Mouse (Mus musculus) WW6 (cell line): ENCODE measurements around the gene Ugt1a8.

Experiments
- DNase-seq: peaks from one replicate; pipeline ENCODE4 v3.0.0-alpha.2; 2013; ENCODE audit warnings: low read depth, low spot score

Gene Ugt1a8

GRCm38 (mm10) chr1:88258881-88259642 lies 171.4 kb downstream of the Ugt1a8 start:
- DNase-seq, result no peak

- no peak for DNase-seq
These were observed 172.0 kb downstream of the Ugt1a8 start for GRCm38 (mm10) chr1:88259643-88260024.

- DNase-seq, result no peak
These were observed 172.5 kb downstream of the Ugt1a8 start for GRCm38 (mm10) chr1:88260114-88260513.

- no peak for DNase-seq
These were observed 173.2 kb downstream of the Ugt1a8 start for GRCm38 (mm10) chr1:88260604-88261377.

- no peak for DNase-seq
These were observed 174.1 kb downstream of the Ugt1a8 start for GRCm38 (mm10) chr1:88261706-88262105.

DNA sequence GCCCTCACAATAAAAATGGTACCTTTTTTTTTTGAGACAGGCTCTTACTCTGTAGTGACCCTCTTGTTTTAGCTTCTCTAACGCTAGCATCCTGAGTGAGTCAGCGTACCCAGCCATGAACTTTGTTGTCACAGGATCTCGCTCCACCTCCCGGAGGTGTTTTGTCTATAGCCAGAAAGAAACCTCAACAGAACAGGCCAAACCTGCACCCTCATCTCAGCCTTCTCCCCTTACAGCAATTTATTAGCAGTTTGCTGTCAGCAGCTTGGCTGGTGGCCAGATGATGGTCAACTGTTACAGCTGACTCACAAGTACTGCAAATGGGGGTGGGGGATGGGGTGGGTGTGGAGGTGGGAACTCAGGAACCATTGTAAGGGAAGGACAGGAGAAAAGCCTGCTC lies 174.6 kb downstream of the Ugt1a8 start:
- DNase-seq, result no peak

- DNase-seq, result no peak
These were observed 175.3 kb downstream of the Ugt1a8 start for GRCm38 (mm10) chr1:88262961-88263360.

DNA sequence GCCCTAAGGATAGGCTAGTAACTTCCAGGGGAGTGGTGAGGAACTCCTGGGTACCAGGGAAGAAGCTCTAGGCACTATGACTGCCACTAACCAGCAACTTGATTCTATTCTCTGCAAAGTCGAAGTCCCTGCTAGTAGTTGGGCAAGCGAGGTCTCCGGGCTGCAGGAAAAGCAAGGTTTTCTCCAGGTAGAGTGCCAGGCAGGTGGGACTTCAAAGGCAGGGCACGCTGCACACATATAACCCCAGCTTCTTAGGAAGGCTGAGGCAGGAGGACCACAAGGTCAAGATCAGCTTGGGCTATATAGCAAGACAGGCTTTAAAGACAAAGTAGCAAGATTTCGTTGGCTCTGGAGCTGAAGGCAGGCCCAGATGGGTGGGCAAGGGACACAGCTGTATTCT lies 176.2 kb downstream of the Ugt1a8 start:
- no peak for DNase-seq

- DNase-seq, result no peak
These were observed 176.7 kb downstream of the Ugt1a8 start for GRCm38 (mm10) chr1:88264237-88264868.

DNA sequence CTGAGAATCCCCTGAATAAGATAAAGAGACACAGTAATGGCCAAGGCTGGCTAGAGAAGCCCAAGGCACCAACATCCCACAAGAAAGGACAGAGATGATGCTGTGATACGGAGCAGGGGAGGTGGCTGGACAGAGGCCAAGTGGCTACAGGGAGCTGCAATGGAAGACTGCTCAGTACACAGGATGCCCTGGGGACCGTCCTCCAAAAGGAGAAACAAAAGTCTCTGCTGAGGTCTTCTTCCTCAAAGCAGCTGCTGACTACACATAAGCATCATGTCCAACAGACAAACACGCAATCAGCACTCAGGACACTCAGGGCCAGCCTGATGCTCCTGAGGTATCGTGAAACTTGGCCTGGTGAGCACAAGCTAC lies 177.2 kb downstream of the Ugt1a8 start:
- DNase-seq, result no peak

- no peak for DNase-seq
These were observed 178.5 kb downstream of the Ugt1a8 start for GRCm38 (mm10) chr1:88266123-88266522.

DNA sequence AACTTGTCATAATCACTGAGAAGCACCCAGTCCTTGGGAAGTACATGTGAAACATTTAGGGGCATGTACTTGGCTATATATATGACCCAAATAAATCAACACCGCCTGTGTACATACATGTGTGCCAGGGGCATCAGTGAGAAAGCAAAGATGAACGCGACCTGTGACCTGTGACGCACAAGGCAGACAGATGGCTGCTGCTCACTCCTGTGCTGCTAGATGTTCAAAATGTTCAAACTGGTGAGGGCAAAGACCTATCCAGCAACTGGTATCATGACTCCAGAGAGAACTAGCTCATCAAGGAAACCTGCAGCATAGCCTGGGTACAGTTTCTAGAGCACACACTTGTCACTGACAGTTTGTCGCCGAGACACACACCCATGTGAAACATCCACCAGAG lies 179.9 kb downstream of the Ugt1a8 start:
- no peak for DNase-seq

GRCm38 (mm10) chr1:88268070-88268469 lies 180.5 kb downstream of the Ugt1a8 start:
- no peak for DNase-seq
